23 mouse cellular contexts compared by ENCODE assay signal in the genomic region with DNA sequence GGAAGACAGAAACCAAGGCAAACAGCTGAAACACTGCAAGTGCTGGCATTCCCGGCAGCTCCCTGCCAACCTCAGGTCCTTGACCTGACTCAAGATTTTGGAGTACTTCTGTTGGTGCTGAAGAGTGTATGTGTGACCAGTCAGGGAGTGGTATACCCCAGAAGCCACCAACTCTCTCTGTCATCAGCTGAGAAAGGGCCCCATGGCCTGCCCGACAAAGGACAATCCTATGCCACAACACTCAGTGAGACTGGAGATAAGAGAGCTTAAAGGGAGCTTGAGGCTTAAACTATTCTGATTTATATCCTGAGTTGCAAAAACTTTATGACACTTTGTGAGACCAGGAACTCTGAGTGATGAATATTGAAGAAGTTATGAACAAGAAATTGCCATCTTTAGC.
DNase-seq lines count a peak whose midpoint lies in the region; ATAC-seq and TF ChIP-seq lines count a peak whose summit lies in the region.
"Had no signal": no experiment of that assay in that cellular context is flagged by ENCODE, and none has a peak within 500 bp of the region (broad histone marks: within the 10 kb centered on the region; RNA-seq: fewer than 3 reads in every experiment).

No protein-coding gene starts in this region.

- no peaks in the 10 kb centered on the region for H3K27me3 ChIP-seq in lung, embryonic 16.5 days (ENCODE audit: control insufficient read depth, insufficient read depth, low read depth, low read length)
- no peaks in the 10 kb centered on the region for H3K27me3 ChIP-seq in midbrain, postnatal 0 days (ENCODE audit: insufficient read depth, low read length)
- H3K27me3 ChIP-seq in midbrain, embryonic 10.5 days (ENCODE audit: low read depth, poor library complexity, severe bottlenecking), result no peaks in the 10 kb centered on the region
- H3K27me3 ChIP-seq in limb, embryonic 10.5 days (ENCODE audit: low read depth, poor library complexity, severe bottlenecking), result no peaks in the 10 kb centered on the region
- H3K27me3 ChIP-seq: forebrain, embryonic 13.5 days; heart, embryonic 13.5 days had no signal

- 31% methylated on average over 2 of the region's 2 CpGs for WGBS in lung, embryonic 16.5 days
- 83% methylated on average over 2 of the region's 2 CpGs for WGBS in midbrain, postnatal 0 days
- WGBS in midbrain, embryonic 10.5 days, result 87% methylated on average over 2 of the region's 2 CpGs
- WGBS in limb, embryonic 10.5 days, result 84% methylated on average over 2 of the region's 2 CpGs

- no peak overlapping the region for H3K4me3 ChIP-seq in lung, embryonic 16.5 days (ENCODE audit: low read length)
- H3K4me3 ChIP-seq in midbrain, postnatal 0 days (ENCODE audit: low read depth, low read length), result no peak overlapping the region
- no peak overlapping the region for H3K4me3 ChIP-seq in midbrain, embryonic 10.5 days
- H3K4me3 ChIP-seq in limb, embryonic 10.5 days, result no peak overlapping the region
- H3K4me3 ChIP-seq: forebrain, embryonic 10.5 days; forebrain, embryonic 13.5 days; gastrocnemius, adult 2 months; heart, adult 2 months; heart, embryonic 10.5 days; heart, embryonic 13.5 days had no signal

- H3K36me3 ChIP-seq in lung, embryonic 16.5 days (ENCODE audit: control insufficient read depth, insufficient read depth, low read length), result no peaks in the 10 kb centered on the region
- no peaks in the 10 kb centered on the region for H3K36me3 ChIP-seq in midbrain, postnatal 0 days (ENCODE audit: insufficient read depth, low read length)
- H3K36me3 ChIP-seq in midbrain, embryonic 10.5 days, result no peaks in the 10 kb centered on the region
- H3K36me3 ChIP-seq in limb, embryonic 10.5 days, result no peaks in the 10 kb centered on the region
- H3K36me3 ChIP-seq: forebrain, embryonic 10.5 days; heart, embryonic 10.5 days; heart, embryonic 13.5 days had no signal

- 0 out of 2 replicates have a peak, but pooled peaks cover 3% of the 10 kb centered on the region for H3K4me1 ChIP-seq in lung, embryonic 16.5 days (replicated peaks; ENCODE audit: control insufficient read depth, insufficient read depth, low read length)
- no peaks in the 10 kb centered on the region for H3K4me1 ChIP-seq in midbrain, postnatal 0 days (ENCODE audit: insufficient read depth, low read length)
- H3K4me1 ChIP-seq in midbrain, embryonic 10.5 days, result no peaks in the 10 kb centered on the region
- peaks cover 3% of the 10 kb centered on the region for H3K4me1 ChIP-seq in limb, embryonic 10.5 days

- peak; percentile 45 for ATAC-seq in lung, embryonic 16.5 days (ENCODE audit: low read depth)
- ATAC-seq in midbrain, postnatal 0 days (ENCODE audit: low FRiP score), result no peak
- ATAC-seq: activated CD4-positive, CD25-positive, alpha-beta regulatory T cell, adult 4 months; forebrain, embryonic 13.5 days; forebrain, embryonic 16.5 days; hindbrain, postnatal 0 days had no signal

- H3K9ac ChIP-seq in lung, embryonic 16.5 days (ENCODE audit: low read length), result no peak overlapping the region
- no peak overlapping the region for H3K9ac ChIP-seq in midbrain, postnatal 0 days (replicated peaks; ENCODE audit: low read length, poor library complexity, severe bottlenecking)
- H3K9ac ChIP-seq: forebrain, embryonic 13.5 days; heart, embryonic 13.5 days; hindbrain, embryonic 14.5 days had no signal

- peak; percentile 22 for DNase-seq in adrenal gland, adult 2 months
- DNase-seq in adrenal gland, postnatal 10 days, result no peak
- DNase-seq in lung, postnatal 4 days, result no peak
- DNase-seq in midbrain, postnatal 0 days (ENCODE audit: low spot score), result no peak
- DNase-seq in midbrain, embryonic 10.5 days (ENCODE audit: low spot score), result no peak
- DNase-seq in limb, embryonic 10.5 days (ENCODE audit: low spot score), result peak; percentile 12
- DNase-seq in urinary bladder, adult 2 months (ENCODE audit: low spot score), result no peak
- DNase-seq: cerebellum, adult 18-20 months; cerebellum, adult 9-10 months; gastrocnemius, adult 2 months; gastrocnemius, postnatal 14 days; heart, adult 2 months; heart, postnatal 14 days; heart, postnatal 4 days had no signal

- no peak overlapping the region for H3K27ac ChIP-seq in lung, embryonic 16.5 days (ENCODE audit: low read length)
- 0 out of 2 replicates have a peak overlapping the region, but pooled peaks have one; percentile 12 for H3K27ac ChIP-seq in midbrain, postnatal 0 days (ENCODE audit: low read depth, low read length)
- H3K27ac ChIP-seq in midbrain, embryonic 10.5 days (replicated peaks), result no peak overlapping the region
- no peak overlapping the region for H3K27ac ChIP-seq in limb, embryonic 10.5 days
- H3K27ac ChIP-seq: forebrain, embryonic 10.5 days; forebrain, embryonic 13.5 days; gastrocnemius, adult 2 months; heart, adult 2 months; heart, embryonic 10.5 days; heart, embryonic 13.5 days; hindbrain, embryonic 14.5 days; hindbrain, postnatal 0 days had no signal

- H3K4me2 ChIP-seq in lung, embryonic 16.5 days (ENCODE audit: low read depth, low read length), result no peak overlapping the region
- no peak overlapping the region for H3K4me2 ChIP-seq in midbrain, postnatal 0 days (ENCODE audit: low read depth, low read length, poor library complexity, severe bottlenecking)
- H3K4me2 ChIP-seq: forebrain, embryonic 13.5 days; heart, embryonic 13.5 days; hindbrain, embryonic 14.5 days had no signal

- TF ChIP-seq CTCF in midbrain, postnatal 0 days (IDR thresholded peaks at IDR 0.05), result no peak

- H3K9me3 ChIP-seq in lung, embryonic 16.5 days (ENCODE audit: control insufficient read depth, low read length), result no peaks in the 10 kb centered on the region
- no peaks in the 10 kb centered on the region for H3K9me3 ChIP-seq in midbrain, postnatal 0 days (ENCODE audit: low read length)
- H3K9me3 ChIP-seq in midbrain, embryonic 10.5 days (replicated peaks), result no peaks in the 10 kb centered on the region
- no peaks in the 10 kb centered on the region for H3K9me3 ChIP-seq in limb, embryonic 10.5 days (replicated peaks)
- H3K9me3 ChIP-seq: forebrain, embryonic 10.5 days; forebrain, embryonic 13.5 days; heart, embryonic 10.5 days; heart, embryonic 13.5 days had no signal

Comparison
In these comparisons a context has a peak if more than half of its experiments do, and no peak if none do; other contexts are left out.
1. DNase-seq: peak in adrenal gland, adult 2 months (single experiment) and limb, embryonic 10.5 days (single experiment); none in adrenal gland, postnatal 10 days (single experiment), lung, postnatal 4 days (0 of 2), midbrain, postnatal 0 days (single experiment), midbrain, embryonic 10.5 days (single experiment) and urinary bladder, adult 2 months (single experiment).